ENCODE assay signal across 13 mouse cellular contexts in the genomic region with DNA sequence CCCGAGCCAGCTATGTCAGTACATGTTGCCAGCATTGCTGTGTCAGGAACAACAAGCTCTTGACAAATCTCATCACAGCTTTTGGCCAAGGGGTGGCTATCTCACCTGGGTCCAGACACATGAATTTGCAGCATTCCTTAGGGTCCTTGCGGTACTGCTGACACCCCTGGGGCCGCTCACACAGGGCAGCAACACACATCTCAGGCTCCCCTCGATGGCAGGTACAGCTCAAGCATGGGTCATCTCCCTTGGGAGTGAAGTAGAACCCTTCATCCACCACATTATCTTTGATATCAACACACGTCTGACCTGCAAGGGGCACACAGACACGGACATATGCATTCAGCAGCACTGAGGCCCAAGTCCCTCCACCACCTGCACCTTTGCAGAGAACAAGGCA. TPM values are rescaled to one million over a fixed set of nuclear protein-coding genes. Genes with fewer than 3 reads are reported as not detected.
"Had no signal": no experiment of that assay in that cellular context is flagged by ENCODE, and none has a peak within 500 bp of the region (broad histone marks: within the 10 kb centered on the region; RNA-seq: fewer than 3 reads in every experiment).

No protein-coding gene starts in this region.

- H3K9ac ChIP-seq: limb, embryonic 13.5 days; liver, embryonic 14.5 days had no signal

- H3K4me3 ChIP-seq: limb, embryonic 13.5 days; midbrain, embryonic 10.5 days had no signal

- DNase-seq: kidney, adult 11 months; right cerebral cortex, postnatal 4 days; spleen, adult 18-20 months; thymus, postnatal 36 days had no signal

- H3K9me3 ChIP-seq: limb, embryonic 13.5 days; midbrain, embryonic 10.5 days had no signal

- H3K4me1 ChIP-seq: limb, embryonic 13.5 days; midbrain, embryonic 10.5 days had no signal

- H3K27ac ChIP-seq: kidney, postnatal 0 days; limb, embryonic 13.5 days; liver, embryonic 14.5 days; midbrain, embryonic 10.5 days had no signal

- H3K4me2 ChIP-seq: limb, embryonic 13.5 days had no signal

- H3K27me3 ChIP-seq: limb, embryonic 13.5 days had no signal

- ATAC-seq: lung, postnatal 0 days had no signal

RNA-seq across cellular contexts. Expression of a gene that starts 16.6 kb away (rescaled TPM):
- polyA plus RNA-seq: intestine, embryonic 14.5 days; liver, adult 2 months; liver, embryonic 14.5 days; lung, postnatal 0 days; midbrain, embryonic 10.5 days; stomach, embryonic 14.5 days; thymus, postnatal 0 days had no signal

RNA-seq across cellular contexts. Expression of a gene that starts 44.5 kb away (rescaled TPM):
- polyA plus RNA-seq: intestine, embryonic 14.5 days; liver, embryonic 14.5 days; lung, postnatal 0 days had no signal
